Mouse (Mus musculus): ENCODE results near the gene Aldh1a7. TPM values are rescaled to one million over a fixed set of nuclear protein-coding genes. Genes with fewer than 3 reads are reported as not detected.

Aldh1a7 gene
- polyA plus RNA-seq (2014; fragmentation: Illumina TruSeq; extraction: RNeasy Lipid Tissue Mini Kit (QIAGEN cat#74804); ENCODE audit: low read depth, low replicate concordance) = 24.8 TPM

GRCm38 (mm10) chr19:20727381-20727780 lies at the start of gene Aldh1a7:
TSS of gene Aldh1a7 (minus strand) at chr19:20727562.

Other genes starting within 250 kb of the Aldh1a7 start
- gene Aldh1a1, start 234.8 kb downstream of the Aldh1a7 start, polyA plus RNA-seq (2014; fragmentation: Illumina TruSeq; extraction: RNeasy Lipid Tissue Mini Kit (QIAGEN cat#74804); ENCODE audit: low read depth, low replicate concordance) = 497 TPM
- gene Tmc1, start 226.6 kb upstream of the Aldh1a7 start, polyA plus RNA-seq (2014; fragmentation: Illumina TruSeq; extraction: RNeasy Lipid Tissue Mini Kit (QIAGEN cat#74804); ENCODE audit: low read depth, low replicate concordance) = 15.5 TPM

Measured in testis, adult 10 weeks (tissue).